Mouse (Mus musculus): ENCODE data around the gene Camkk2. TPM values are rescaled to one million over a fixed set of nuclear protein-coding genes. Genes with fewer than 3 reads are reported as not detected.

The Camkk2 gene
- polyA plus RNA-seq, 1 experiment from 2014 or later: 62.1 TPM

- no peak overlapping the region for H3K27ac ChIP-seq (replicated peaks)
- no peaks in the 10 kb centered on the region for H3K4me1 ChIP-seq
- WGBS: 95% methylated on average over 7 of the region's 7 CpGs
- H3K27me3 ChIP-seq: no peaks in the 10 kb centered on the region
- no peak overlapping the region for H3K4me3 ChIP-seq
- H3K9me3 ChIP-seq: no peaks in the 10 kb centered on the region
- H3K4me2 ChIP-seq (replicated peaks): no peak overlapping the region
- ATAC-seq (replicated peaks): no peak
- no peak overlapping the region for H3K9ac ChIP-seq (replicated peaks)
- no peaks in the 10 kb centered on the region for H3K36me3 ChIP-seq
Measured at GRCm38 (mm10) chr5:122727096-122727495, 52.1 kb downstream of the Camkk2 start.

- Histone ChIP-seq H3K4me3 (no peak overlapping the region), H3K27ac (replicated peaks) (no peak overlapping the region), H3K4me2 (replicated peaks) (no peak overlapping the region), H3K9ac (replicated peaks) (no peak overlapping the region), H3K27me3 (no peaks in the 10 kb centered on the region), H3K4me1 (no peaks in the 10 kb centered on the region), H3K36me3 (no peaks in the 10 kb centered on the region), H3K9me3 (no peaks in the 10 kb centered on the region)
- no peak for ATAC-seq (replicated peaks)
- 84% methylated on average over 5 of the region's 5 CpGs for WGBS
Measured at GRCm38 (mm10) chr5:122726595-122726994, 52.6 kb downstream of the Camkk2 start.

DNA sequence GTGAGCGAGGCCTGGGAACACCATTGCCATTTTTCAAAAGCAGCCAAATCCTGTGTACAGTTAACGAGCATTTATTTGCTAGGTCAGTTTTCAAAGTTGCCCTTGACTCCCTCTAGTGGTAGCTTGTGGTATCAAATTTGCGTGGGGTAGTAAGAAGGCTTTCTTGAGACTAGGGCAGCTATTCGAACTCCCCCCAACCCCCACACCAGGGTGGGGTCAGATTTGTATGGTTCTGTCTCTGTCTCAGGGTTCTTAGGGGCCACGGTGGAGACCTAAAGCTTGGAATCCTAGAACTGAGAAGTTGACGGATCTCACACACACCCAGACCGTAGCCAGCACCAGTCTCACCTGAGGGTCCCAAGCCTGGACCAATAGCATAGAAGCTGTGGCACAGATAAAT lies 53.1 kb downstream of the Camkk2 start:
- Histone ChIP-seq H3K27ac (replicated peaks) (no peak overlapping the region), H3K9ac (replicated peaks) (no peak overlapping the region), H3K27me3 (no peaks in the 10 kb centered on the region), H3K36me3 (no peaks in the 10 kb centered on the region), H3K9me3 (no peaks in the 10 kb centered on the region), H3K4me2 (replicated peaks) (no peak overlapping the region), H3K4me3 (no peak overlapping the region), H3K4me1 (no peaks in the 10 kb centered on the region)
- ATAC-seq (replicated peaks): peak; percentile 48; the same call in 1 of the 2 replicates
- WGBS: 26% methylated on average over 7 of the region's 7 CpGs

DNA sequence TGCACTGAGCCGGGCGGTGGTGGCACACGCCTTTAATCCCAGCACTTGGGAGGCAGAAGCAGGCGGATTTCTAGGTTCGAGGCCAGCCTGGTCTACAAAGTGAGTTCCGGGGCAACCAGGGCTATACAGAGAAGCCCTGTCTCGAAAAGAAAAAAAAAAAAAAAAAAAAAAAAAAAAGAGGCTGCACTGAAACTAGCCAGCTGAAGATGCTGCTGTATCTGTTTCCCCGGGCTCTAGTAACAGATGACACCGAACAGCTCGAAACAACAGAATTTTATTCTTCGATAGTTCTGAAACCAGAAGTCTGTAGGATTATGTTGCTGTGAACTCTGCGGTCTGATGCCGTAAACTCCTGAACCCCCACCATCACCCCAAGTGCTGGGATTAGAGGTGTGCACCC lies 53.8 kb downstream of the Camkk2 start:
- Histone ChIP-seq H3K4me2 (replicated peaks) (no peak overlapping the region), H3K27ac (replicated peaks) (no peak overlapping the region), H3K36me3 (no peaks in the 10 kb centered on the region), H3K4me3 (no peak overlapping the region), H3K9ac (replicated peaks) (no peak overlapping the region), H3K9me3 (no peaks in the 10 kb centered on the region), H3K27me3 (no peaks in the 10 kb centered on the region), H3K4me1 (no peaks in the 10 kb centered on the region)
- WGBS: 94% methylated on average over 13 of the region's 13 CpGs
- ATAC-seq (replicated peaks): no peak

DNA sequence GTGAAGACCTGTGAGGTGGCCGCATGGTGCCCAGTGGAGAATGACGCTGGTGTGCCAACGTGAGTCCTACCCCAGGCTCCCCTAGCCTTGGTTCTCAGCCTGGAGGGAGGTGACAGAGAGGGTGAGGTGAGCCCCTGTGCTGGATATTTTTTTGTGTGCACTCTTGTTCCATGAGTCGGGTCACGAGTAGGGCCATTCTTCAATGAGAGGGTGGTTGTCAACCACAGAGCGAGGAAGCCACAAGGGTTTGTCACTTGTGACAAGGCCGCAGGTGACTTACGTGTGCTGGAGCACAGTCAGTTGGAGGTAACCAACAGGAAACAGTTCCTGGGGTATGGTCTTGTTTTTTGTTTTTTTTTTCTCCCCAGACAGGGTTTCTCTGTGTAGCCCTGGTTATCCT lies 60.0 kb downstream of the Camkk2 start:
- Histone ChIP-seq H3K27ac (replicated peaks) (no peak overlapping the region), H3K4me2 (replicated peaks) (no peak overlapping the region), H3K9ac (replicated peaks) (no peak overlapping the region), H3K9me3 (no peaks in the 10 kb centered on the region), H3K4me3 (no peak overlapping the region), H3K27me3 (no peaks in the 10 kb centered on the region), H3K36me3 (no peaks in the 10 kb centered on the region), H3K4me1 (no peaks in the 10 kb centered on the region)
- no peak for ATAC-seq (replicated peaks)
- WGBS: 94% methylated on average over 8 of the region's 8 CpGs

DNA sequence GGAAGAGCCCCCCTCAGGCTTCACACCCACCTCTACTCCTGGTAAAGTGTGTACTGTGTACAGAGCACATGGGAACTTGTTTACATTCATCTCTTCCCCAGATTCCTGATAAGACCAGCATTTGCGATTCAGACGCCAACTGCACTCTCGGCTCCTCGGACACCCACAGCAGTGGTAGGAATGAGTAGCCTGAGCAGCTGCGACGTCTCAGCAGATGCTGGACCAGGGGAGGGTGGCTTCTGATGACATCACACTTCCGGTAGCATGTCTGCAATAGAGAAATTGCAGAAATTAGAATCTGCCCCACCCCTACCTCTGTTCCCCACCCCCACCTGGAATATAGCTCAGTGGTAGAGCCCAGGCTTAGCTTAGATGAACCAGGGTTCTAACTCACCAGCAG lies 60.8 kb downstream of the Camkk2 start:
- Histone ChIP-seq H3K4me3 (no peak overlapping the region), H3K4me1 (no peaks in the 10 kb centered on the region), H3K9me3 (no peaks in the 10 kb centered on the region), H3K4me2 (replicated peaks) (no peak overlapping the region), H3K27me3 (no peaks in the 10 kb centered on the region), H3K27ac (replicated peaks) (no peak overlapping the region), H3K36me3 (no peaks in the 10 kb centered on the region), H3K9ac (replicated peaks) (no peak overlapping the region)
- no peak for ATAC-seq (replicated peaks)
- WGBS: 87% methylated on average over 7 of the region's 7 CpGs

GRCm38 (mm10) chr5:122716793-122717192 lies 62.4 kb downstream of the Camkk2 start:
- H3K9ac ChIP-seq (replicated peaks): no peak overlapping the region
- no peaks in the 10 kb centered on the region for H3K9me3 ChIP-seq
- no peak for ATAC-seq (replicated peaks)
- H3K4me2 ChIP-seq (replicated peaks): no peak overlapping the region
- no peak overlapping the region for H3K27ac ChIP-seq (replicated peaks)
- H3K4me3 ChIP-seq: no peak overlapping the region
- no peaks in the 10 kb centered on the region for H3K4me1 ChIP-seq
- H3K36me3 ChIP-seq: no peaks in the 10 kb centered on the region
- WGBS: 100% methylated on average over 2 of the region's 2 CpGs
- H3K27me3 ChIP-seq: no peaks in the 10 kb centered on the region

DNA sequence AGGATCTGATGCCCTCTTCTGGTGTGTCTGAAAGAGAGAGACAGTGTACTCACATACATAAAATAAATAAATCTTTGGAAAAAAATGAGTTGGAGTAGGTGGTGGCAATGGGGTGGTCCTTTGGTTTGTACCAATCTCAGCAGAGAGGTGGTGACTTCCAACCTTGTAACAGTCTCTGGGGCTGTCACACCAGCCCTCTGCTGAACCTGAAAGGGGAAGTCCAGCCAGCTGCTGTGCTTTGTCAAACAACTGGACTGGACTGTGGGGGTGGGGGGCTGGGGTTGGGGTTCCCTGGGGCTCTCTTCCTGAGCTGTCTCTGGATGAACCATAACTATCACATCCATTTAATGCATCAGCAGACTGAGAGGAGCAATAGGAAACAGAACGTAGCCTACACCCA lies 63.5 kb downstream of the Camkk2 start:
- Histone ChIP-seq H3K4me2 (replicated peaks) (no peak overlapping the region), H3K9ac (replicated peaks) (no peak overlapping the region), H3K4me1 (no peaks in the 10 kb centered on the region), H3K27me3 (no peaks in the 10 kb centered on the region), H3K9me3 (no peaks in the 10 kb centered on the region), H3K4me3 (no peak overlapping the region), H3K36me3 (no peaks in the 10 kb centered on the region), H3K27ac (replicated peaks) (no peak overlapping the region)
- WGBS: 79% methylated on average over 1 of the region's 1 CpGs
- ATAC-seq (replicated peaks): no peak

DNA sequence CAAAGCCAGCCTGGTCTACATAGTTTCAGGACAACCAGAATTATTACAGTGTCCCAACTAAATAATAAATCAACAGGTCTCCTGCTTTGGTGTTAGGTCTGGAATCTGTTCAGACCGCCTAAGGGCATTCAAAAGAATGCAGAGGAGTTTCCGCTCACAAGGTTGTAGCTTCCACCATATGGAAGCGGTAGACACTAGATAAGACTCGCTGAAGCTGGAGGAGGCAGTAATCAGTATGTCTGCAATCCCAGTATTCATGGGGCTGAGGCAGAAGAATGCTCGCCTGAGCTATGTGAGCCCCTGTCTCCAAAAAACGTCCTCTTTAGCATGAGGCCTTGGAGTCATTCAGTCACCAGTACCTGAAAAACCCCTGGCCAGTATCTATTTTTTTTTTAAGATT lies 70.4 kb downstream of the Camkk2 start:
- ATAC-seq (replicated peaks): no peak
- Histone ChIP-seq H3K9ac (replicated peaks) (no peak overlapping the region), H3K9me3 (no peaks in the 10 kb centered on the region), H3K4me2 (replicated peaks) (no peak overlapping the region), H3K36me3 (no peaks in the 10 kb centered on the region), H3K4me3 (no peak overlapping the region), H3K27me3 (no peaks in the 10 kb centered on the region), H3K4me1 (peaks cover 13% of the 10 kb centered on the region), H3K27ac (replicated peaks) (no peak overlapping the region)
- 85% methylated on average over 6 of the region's 6 CpGs for WGBS

DNA sequence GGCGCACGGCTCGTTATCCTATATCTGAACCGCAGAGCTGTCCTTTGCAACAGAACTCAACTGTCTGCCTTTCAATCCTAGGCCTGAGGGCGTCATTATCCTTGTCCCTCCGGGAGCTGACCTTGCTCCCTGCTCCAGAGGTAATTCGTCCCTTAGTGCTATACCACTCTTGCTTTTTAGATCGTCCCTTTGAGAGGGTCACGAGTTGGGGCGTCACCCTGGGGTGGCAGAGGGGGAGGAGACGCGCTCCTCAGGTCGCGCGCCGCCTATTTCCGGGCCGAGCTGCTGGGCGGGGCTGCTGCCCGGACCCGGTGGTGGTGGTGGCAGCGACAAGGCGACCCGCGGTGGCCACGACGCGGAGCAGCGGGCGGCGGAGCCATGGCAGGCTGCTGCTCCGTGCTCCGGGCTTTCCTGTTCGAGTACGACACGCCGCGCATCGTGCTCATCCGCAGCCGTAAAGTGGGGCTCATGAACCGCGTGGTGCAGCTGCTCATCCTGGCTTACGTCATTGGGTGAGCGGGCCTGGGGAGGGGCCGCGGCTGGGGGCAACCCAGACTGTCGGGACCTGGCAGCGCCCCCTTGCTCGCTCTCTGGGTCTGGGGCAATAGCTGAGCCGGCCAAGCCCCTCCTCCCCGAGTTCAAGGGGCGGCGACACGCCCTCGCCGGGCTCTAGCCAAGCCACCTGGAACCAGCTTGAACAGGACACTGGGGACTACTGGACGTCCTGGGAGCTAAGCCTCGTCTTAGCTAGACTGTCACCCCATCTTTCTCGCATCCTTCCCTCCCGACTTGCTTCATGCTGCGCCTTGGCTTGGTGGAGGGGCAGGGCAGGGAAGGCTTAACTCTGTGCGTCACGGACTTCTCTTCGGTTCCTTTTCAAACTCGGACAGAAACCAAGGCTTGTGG lies 71.7 kb downstream of the Camkk2 start, which contains the start of gene P2rx4:
Gene P2rx4, plus strand, starts transcription at position 269 of the 906 bp plus-strand sequence.
- H3K27me3 ChIP-seq: no peaks in the 10 kb centered on the region
- H3K36me3 ChIP-seq: no peaks in the 10 kb centered on the region
- no peaks in the 10 kb centered on the region for H3K9me3 ChIP-seq
- peak within 1 kb of the TSS; percentile 71 for H3K4me2 ChIP-seq (replicated peaks)
- H3K27ac ChIP-seq (replicated peaks): peak within 1 kb of the TSS; percentile 74
- peaks cover 13% of the 10 kb centered on the region for H3K4me1 ChIP-seq
- 1% methylated on average over 66 of the region's 66 CpGs for WGBS
- peak within 1 kb of the TSS; percentile 70 for H3K9ac ChIP-seq (replicated peaks)
- peak within 1 kb of the TSS; percentile 64 for H3K4me3 ChIP-seq
- peak; percentile 94 for ATAC-seq (replicated peaks)

GRCm38 (mm10) chr5:122706917-122707275 lies 72.3 kb downstream of the Camkk2 start:
- WGBS: 45% methylated on average over 5 of the region's 5 CpGs
- peak overlapping the region; percentile 64 for H3K4me3 ChIP-seq
- peak overlapping the region; percentile 71 for H3K4me2 ChIP-seq (replicated peaks)
- no peaks in the 10 kb centered on the region for H3K9me3 ChIP-seq
- H3K36me3 ChIP-seq: no peaks in the 10 kb centered on the region
- ATAC-seq (replicated peaks): no peak; the same call in 1 of the 2 replicates
- peak overlapping the region; percentile 70 for H3K9ac ChIP-seq (replicated peaks)
- peaks cover 13% of the 10 kb centered on the region for H3K4me1 ChIP-seq
- H3K27ac ChIP-seq (replicated peaks): peak overlapping the region; percentile 74
- no peaks in the 10 kb centered on the region for H3K27me3 ChIP-seq

DNA sequence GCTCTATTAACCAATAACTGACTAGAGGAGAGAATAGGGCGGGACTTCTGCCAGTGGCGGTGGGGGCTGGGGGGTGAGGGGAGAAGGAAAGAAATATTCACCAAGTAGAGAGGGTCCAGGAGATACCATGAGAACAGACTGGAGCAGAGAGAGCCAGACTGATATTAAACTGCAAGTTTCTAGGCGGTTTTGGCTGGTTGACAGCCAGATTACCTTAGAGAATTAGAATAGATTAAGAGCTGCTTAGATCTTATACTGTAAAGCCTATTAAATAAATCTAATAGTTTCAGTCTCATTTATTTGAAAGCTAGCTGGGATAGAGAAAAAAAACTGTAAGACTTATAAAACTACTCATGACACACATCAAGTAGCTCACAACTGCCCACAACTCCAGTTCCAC lies 74.0 kb downstream of the Camkk2 start:
- H3K4me2 ChIP-seq (replicated peaks): no peak overlapping the region
- H3K4me3 ChIP-seq: no peak overlapping the region
- H3K9me3 ChIP-seq: no peaks in the 10 kb centered on the region
- no peak overlapping the region for H3K27ac ChIP-seq (replicated peaks)
- H3K36me3 ChIP-seq: no peaks in the 10 kb centered on the region
- H3K9ac ChIP-seq (replicated peaks): no peak overlapping the region
- 87% methylated on average over 3 of the region's 3 CpGs for whole genome bisulfite sequencing
- no peak for ATAC-seq (replicated peaks)
- H3K4me1 ChIP-seq: peaks cover 13% of the 10 kb centered on the region
- no peaks in the 10 kb centered on the region for H3K27me3 ChIP-seq

DNA sequence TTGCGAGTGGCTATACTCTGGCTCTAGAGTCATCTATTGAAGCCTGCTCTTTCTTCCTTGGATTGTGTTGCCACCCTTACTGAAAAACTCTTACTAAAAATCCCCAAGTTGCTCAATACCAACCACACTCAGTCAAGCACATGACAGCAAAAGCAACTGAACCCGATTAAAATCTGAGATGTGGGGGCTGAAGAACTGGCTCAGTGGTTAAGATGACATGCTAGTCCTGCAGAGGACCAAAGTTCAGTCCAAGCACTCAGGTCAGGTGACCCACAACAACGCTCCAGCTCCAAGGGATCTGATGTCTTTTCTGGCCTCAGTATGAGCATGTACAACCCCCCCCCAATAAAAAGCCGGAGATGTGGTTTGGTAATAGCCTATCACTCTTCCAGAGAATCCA lies 74.6 kb downstream of the Camkk2 start:
- H3K4me2 ChIP-seq (replicated peaks): no peak overlapping the region
- H3K9me3 ChIP-seq: no peaks in the 10 kb centered on the region
- WGBS: 90% methylated on average over 4 of the region's 4 CpGs
- H3K27ac ChIP-seq (replicated peaks): no peak overlapping the region
- no peak overlapping the region for H3K9ac ChIP-seq (replicated peaks)
- ATAC-seq (replicated peaks): no peak
- H3K27me3 ChIP-seq: no peaks in the 10 kb centered on the region
- no peak overlapping the region for H3K4me3 ChIP-seq
- H3K36me3 ChIP-seq: no peaks in the 10 kb centered on the region
- H3K4me1 ChIP-seq: peaks cover 13% of the 10 kb centered on the region
